Mouse (Mus musculus) ovary, postnatal 10 days (tissue): ENCODE measurements around the gene Polr1c.

Source experiments
- DNase-seq: peaks from one replicate; pipeline ENCODE4 v3.0.0; 2022; ENCODE audit warnings: low spot score

The Polr1c gene

DNA sequence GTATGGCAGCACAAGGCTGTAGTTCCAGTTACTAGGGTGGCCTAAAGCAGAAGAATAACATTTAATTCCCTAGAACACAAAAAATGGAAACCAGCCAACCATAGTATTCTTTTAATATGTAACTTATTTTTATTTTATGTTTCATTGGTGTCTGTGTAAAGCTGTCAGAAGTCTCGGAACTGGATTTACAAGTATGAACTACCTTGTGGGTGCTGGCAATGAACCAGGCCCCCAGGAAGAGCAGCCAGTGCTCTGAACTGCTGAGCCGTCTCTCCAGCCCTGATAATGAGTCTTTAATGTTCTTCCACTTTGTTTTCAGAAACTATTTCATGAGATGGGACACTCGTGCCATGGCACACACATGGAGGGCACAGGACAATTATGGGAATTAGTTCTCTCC is 37.3 kb downstream of the Polr1c start:
- DNase-seq = no peak

DNA sequence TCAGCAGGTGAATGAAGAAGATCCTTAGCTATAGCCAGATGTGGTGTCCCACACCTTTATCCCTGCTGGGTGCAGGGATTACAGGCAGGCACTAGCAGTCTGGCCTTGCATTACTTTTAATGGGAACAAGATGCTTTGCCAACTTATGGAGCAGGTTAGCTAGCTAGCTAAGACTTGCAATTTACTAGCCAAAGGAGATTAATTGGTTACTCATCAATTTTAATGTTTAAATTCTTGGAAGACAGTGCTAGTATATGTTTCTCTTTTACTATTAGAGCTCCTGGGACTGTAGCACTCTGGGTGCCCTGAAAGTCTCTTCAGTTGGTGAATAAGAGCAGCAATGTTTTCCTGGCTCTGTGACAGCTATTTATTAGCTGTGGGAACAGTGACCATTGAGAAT is 41.2 kb downstream of the Polr1c start:
- no peak for DNase-seq

DNA sequence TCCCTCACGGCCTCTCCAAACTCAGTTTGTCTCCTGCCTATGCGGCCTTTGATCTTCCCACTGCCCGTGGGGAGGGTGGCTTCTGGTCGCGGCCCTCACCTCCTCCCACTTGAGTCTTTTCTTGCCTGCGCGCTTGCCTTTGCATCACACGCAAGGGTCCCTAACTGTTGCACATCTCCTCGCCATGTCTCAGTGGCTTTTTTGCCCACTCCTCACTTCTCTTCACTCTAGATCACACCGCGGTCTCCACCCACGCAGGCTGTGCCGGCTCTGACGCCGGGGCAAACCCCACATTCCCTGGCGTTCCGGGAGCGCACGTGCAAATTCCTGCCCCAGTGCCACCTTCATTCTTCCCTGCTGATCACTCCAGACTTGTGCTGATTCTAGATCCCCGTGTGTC is 44.8 kb downstream of the Polr1c start:
- no peak for DNase-seq

DNA sequence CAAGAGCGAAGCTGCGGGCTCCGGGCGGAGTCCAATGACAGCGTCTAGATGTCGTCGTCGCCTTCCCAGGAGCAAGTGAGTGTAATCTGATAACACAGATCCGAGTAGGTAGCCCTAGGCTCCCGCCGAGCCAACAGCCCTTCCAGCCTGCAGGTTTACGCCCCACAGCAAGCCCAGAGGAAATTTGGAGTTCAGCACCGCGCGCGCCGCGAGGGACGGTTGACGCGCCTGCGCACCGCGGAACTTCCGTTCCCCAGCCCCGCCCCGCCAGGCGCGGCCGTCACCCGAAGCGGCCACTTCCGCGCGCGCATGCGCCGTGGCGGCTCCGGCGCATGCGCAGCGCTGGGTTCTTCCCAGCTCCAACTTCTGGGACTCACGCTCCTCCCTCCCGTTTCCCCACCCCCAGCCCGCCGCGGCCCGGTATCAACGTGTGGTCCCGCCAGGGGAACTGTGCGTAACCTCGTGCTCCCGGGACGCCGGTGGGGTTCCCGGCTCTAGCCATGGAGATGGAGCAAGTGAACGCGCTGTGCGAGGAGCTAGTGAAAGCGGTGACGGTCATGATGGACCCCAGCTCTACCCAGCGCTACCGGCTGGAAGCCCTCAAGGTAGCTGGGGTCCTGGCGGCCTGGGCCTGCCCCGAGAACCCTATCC is 45.3 kb downstream of the Polr1c start, which contains the start of the genes Polh and Xpo5:
Gene Polh, minus strand, starts transcription at position 225 of the 651 bp plus-strand sequence.
Gene Xpo5, plus strand, starts transcription at position 362 of the 651 bp plus-strand sequence.
- DNase-seq = peak; percentile 87

DNA sequence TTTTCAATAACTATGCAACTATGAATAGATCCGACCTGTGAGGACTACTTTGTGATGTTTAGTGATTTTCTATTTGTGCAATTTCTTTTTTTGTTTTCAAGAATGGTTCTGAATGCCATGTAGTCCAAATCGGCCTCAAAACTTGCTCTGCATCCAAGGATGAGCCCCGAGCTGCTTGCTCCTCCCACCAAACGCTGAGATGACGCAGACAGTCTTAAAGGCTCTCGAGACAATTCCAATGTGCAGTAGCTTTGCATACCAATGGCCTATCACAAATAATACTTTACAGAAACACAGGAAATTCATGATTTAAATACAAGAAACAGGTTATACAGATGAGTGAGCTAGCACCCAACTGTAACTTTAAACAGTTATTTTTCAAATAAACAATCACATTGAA is 46.7 kb downstream of the Polr1c start:
- DNase-seq = no peak
